Comparison of ENCODE assay signal across 11 mouse cellular contexts in genomic region chr12:32692081-32692819, GRCm38 (mm10).
DNase-seq lines count a peak whose midpoint lies in the region; ATAC-seq and TF ChIP-seq lines count a peak whose summit lies in the region.
"Had no signal": no experiment of that assay in that cellular context is flagged by ENCODE, and none has a peak within 500 bp of the region (broad histone marks: within the 10 kb centered on the region; RNA-seq: fewer than 3 reads in every experiment).

No protein-coding gene starts in this region.

- H3K9ac ChIP-seq in forebrain, embryonic 16.5 days (replicated peaks; ENCODE audit: low read depth, low read length) = no peak overlapping the region
- no peak overlapping the region for H3K9ac ChIP-seq in forebrain, embryonic 11.5 days (ENCODE audit: low read length)
- H3K9ac ChIP-seq in neural tube, embryonic 14.5 days (replicated peaks; ENCODE audit: low read depth, low read length) = no peak overlapping the region
- H3K9ac ChIP-seq in kidney, embryonic 15.5 days = no peak overlapping the region
- no peak overlapping the region for H3K9ac ChIP-seq in midbrain, postnatal 0 days (replicated peaks; ENCODE audit: low read length, poor library complexity, severe bottlenecking)
- H3K9ac ChIP-seq: heart, embryonic 15.5 days had no signal

- H3K27me3 ChIP-seq in forebrain, embryonic 16.5 days (replicated peaks; ENCODE audit: control insufficient read depth, insufficient read depth, low read length) = no peaks in the 10 kb centered on the region
- H3K27me3 ChIP-seq in forebrain, embryonic 11.5 days (ENCODE audit: control insufficient read depth, insufficient read depth, low read length) = no peaks in the 10 kb centered on the region
- no peaks in the 10 kb centered on the region for H3K27me3 ChIP-seq in neural tube, embryonic 14.5 days (ENCODE audit: control insufficient read depth, insufficient read depth, low read length)
- no peaks in the 10 kb centered on the region for H3K27me3 ChIP-seq in kidney, embryonic 15.5 days
- no peaks in the 10 kb centered on the region for H3K27me3 ChIP-seq in midbrain, postnatal 0 days (ENCODE audit: insufficient read depth, low read length)
- H3K27me3 ChIP-seq: heart, embryonic 15.5 days had no signal

- WGBS in forebrain, embryonic 16.5 days = 34% methylated on average over 8 of the region's 8 CpGs
- 57% methylated on average over 8 of the region's 8 CpGs for WGBS in forebrain, embryonic 11.5 days
- WGBS in neural tube, embryonic 14.5 days = 63% methylated on average over 8 of the region's 8 CpGs
- 44% methylated on average over 8 of the region's 8 CpGs for WGBS in kidney, embryonic 15.5 days
- WGBS in midbrain, postnatal 0 days = 43% methylated on average over 8 of the region's 8 CpGs

- H3K4me1 ChIP-seq in forebrain, embryonic 16.5 days (replicated peaks; ENCODE audit: control insufficient read depth, insufficient read depth, low read length) = peaks cover 8% of the 10 kb centered on the region; the same call in 1 of the 2 replicates
- no peaks in the 10 kb centered on the region for H3K4me1 ChIP-seq in forebrain, embryonic 11.5 days (replicated peaks; ENCODE audit: control insufficient read depth, insufficient read depth, low read length)
- H3K4me1 ChIP-seq in neural tube, embryonic 14.5 days (ENCODE audit: control insufficient read depth, insufficient read depth, low read length) = no peaks in the 10 kb centered on the region
- H3K4me1 ChIP-seq in kidney, embryonic 15.5 days = peaks cover 17% of the 10 kb centered on the region
- H3K4me1 ChIP-seq in midbrain, postnatal 0 days (ENCODE audit: insufficient read depth, low read length) = no peaks in the 10 kb centered on the region
- H3K4me1 ChIP-seq: heart, embryonic 15.5 days had no signal

- no peaks in the 10 kb centered on the region for H3K36me3 ChIP-seq in forebrain, embryonic 16.5 days (ENCODE audit: control insufficient read depth, insufficient read depth)
- no peaks in the 10 kb centered on the region for H3K36me3 ChIP-seq in forebrain, embryonic 11.5 days (ENCODE audit: control insufficient read depth, insufficient read depth, low read length)
- no peaks in the 10 kb centered on the region for H3K36me3 ChIP-seq in neural tube, embryonic 14.5 days (ENCODE audit: control insufficient read depth, insufficient read depth, low read length)
- H3K36me3 ChIP-seq in kidney, embryonic 15.5 days = no peaks in the 10 kb centered on the region
- H3K36me3 ChIP-seq in midbrain, postnatal 0 days (ENCODE audit: insufficient read depth, low read length) = no peaks in the 10 kb centered on the region
- H3K36me3 ChIP-seq: heart, embryonic 15.5 days had no signal

- no peaks in the 10 kb centered on the region for H3K9me3 ChIP-seq in forebrain, embryonic 16.5 days (ENCODE audit: control insufficient read depth, low read length)
- H3K9me3 ChIP-seq in forebrain, embryonic 11.5 days (ENCODE audit: control insufficient read depth, low read length) = no peaks in the 10 kb centered on the region
- no peaks in the 10 kb centered on the region for H3K9me3 ChIP-seq in neural tube, embryonic 14.5 days (ENCODE audit: control insufficient read depth, low read length)
- no peaks in the 10 kb centered on the region for H3K9me3 ChIP-seq in kidney, embryonic 15.5 days (replicated peaks)
- H3K9me3 ChIP-seq in midbrain, postnatal 0 days (ENCODE audit: low read length) = no peaks in the 10 kb centered on the region
- H3K9me3 ChIP-seq: heart, embryonic 15.5 days; megakaryocyte, embryonic 14.5 days had no signal

- peak; percentile 72 for ATAC-seq in forebrain, embryonic 16.5 days
- ATAC-seq in forebrain, embryonic 11.5 days (replicated peaks; ENCODE audit: low FRiP score) = no peak
- ATAC-seq in neural tube, embryonic 14.5 days (ENCODE audit: low read depth) = peak; percentile 75; the same call in 1 of the 2 replicates
- peak; percentile 81 for ATAC-seq in kidney, embryonic 15.5 days (replicated peaks; ENCODE audit: low FRiP score)
- no peak for ATAC-seq in midbrain, postnatal 0 days (ENCODE audit: low FRiP score)
- no peak for ATAC-seq in frontal cortex, adult (ENCODE audit: low TSS enrichment)

- DNase-seq in forebrain, embryonic 11.5 days (ENCODE audit: low spot score) = no peak
- DNase-seq in neural tube, embryonic 10.5 days (ENCODE audit: extremely low spot score, low spot score) = no peak
- DNase-seq in midbrain, postnatal 0 days (ENCODE audit: low spot score) = peak; percentile 68
- DNase-seq in urinary bladder, adult 18-20 months (ENCODE audit: low spot score in 2 of 2) = no peak
- DNase-seq: thymus, adult 18-20 months had no signal

- TF ChIP-seq CTCF in midbrain, postnatal 0 days (IDR thresholded peaks at IDR 0.05) = no peak

- no peak overlapping the region for H3K4me3 ChIP-seq in forebrain, embryonic 16.5 days (replicated peaks; ENCODE audit: low read length)
- H3K4me3 ChIP-seq in forebrain, embryonic 11.5 days (ENCODE audit: low read depth, low read length) = no peak overlapping the region
- no peak overlapping the region for H3K4me3 ChIP-seq in neural tube, embryonic 14.5 days (ENCODE audit: low read depth, low read length)
- H3K4me3 ChIP-seq in kidney, embryonic 15.5 days (replicated peaks) = no peak overlapping the region
- H3K4me3 ChIP-seq in midbrain, postnatal 0 days (ENCODE audit: low read depth, low read length) = no peak overlapping the region
- H3K4me3 ChIP-seq: heart, embryonic 15.5 days; megakaryocyte, embryonic 14.5 days had no signal

- H3K4me2 ChIP-seq in forebrain, embryonic 16.5 days (ENCODE audit: low read length) = no peak overlapping the region
- no peak overlapping the region for H3K4me2 ChIP-seq in forebrain, embryonic 11.5 days (ENCODE audit: low read depth, low read length, severe bottlenecking)
- H3K4me2 ChIP-seq in neural tube, embryonic 14.5 days (ENCODE audit: low read depth, low read length) = no peak overlapping the region
- H3K4me2 ChIP-seq in kidney, embryonic 15.5 days = no peak overlapping the region
- H3K4me2 ChIP-seq in midbrain, postnatal 0 days (ENCODE audit: low read depth, low read length, poor library complexity, severe bottlenecking) = no peak overlapping the region
- H3K4me2 ChIP-seq: heart, embryonic 15.5 days had no signal

- H3K27ac ChIP-seq in forebrain, embryonic 16.5 days (ENCODE audit: low read length) = no peak overlapping the region
- H3K27ac ChIP-seq in forebrain, embryonic 11.5 days (ENCODE audit: low read depth, low read length) = no peak overlapping the region
- no peak overlapping the region for H3K27ac ChIP-seq in neural tube, embryonic 14.5 days (ENCODE audit: low read depth, low read length)
- H3K27ac ChIP-seq in kidney, embryonic 15.5 days = no peak overlapping the region
- H3K27ac ChIP-seq in midbrain, postnatal 0 days (ENCODE audit: low read depth, low read length) = no peak overlapping the region
- H3K27ac ChIP-seq: heart, embryonic 15.5 days had no signal

Comparison
In these comparisons a context has a peak if more than half of its experiments do, and no peak if none do; other contexts are left out.
1. ATAC-seq: peak in forebrain, embryonic 16.5 days (single experiment), neural tube, embryonic 14.5 days (single experiment) and kidney, embryonic 15.5 days (single experiment); none in forebrain, embryonic 11.5 days (single experiment), midbrain, postnatal 0 days (single experiment) and frontal cortex, adult (single experiment).